ENCODE assay signal across 14 mouse cellular contexts in genomic region chr1:64706610-64707009, GRCm38 (mm10).
"Had no signal": no experiment of that assay in that cellular context is flagged by ENCODE, and none has a peak within 500 bp of the region (broad histone marks: within the 10 kb centered on the region; RNA-seq: fewer than 3 reads in every experiment).

No protein-coding gene starts in this region.

- H3K4me1 ChIP-seq: limb, embryonic 13.5 days; midbrain, embryonic 10.5 days; neural tube, embryonic 13.5 days had no signal

- DNase-seq: kidney, adult 11 months; kidney, adult 9 months; kidney, postnatal 36 days; left cerebral cortex, postnatal 4 days; lung, adult 18-20 months; right cerebral cortex, postnatal 14 days; thymus, postnatal 36 days had no signal

- H3K27me3 ChIP-seq: limb, embryonic 13.5 days; neural tube, embryonic 13.5 days had no signal

- ATAC-seq: inflammation-experienced regulatory T-cells, adult 6 months; midbrain, embryonic 16.5 days had no signal

- H3K4me3 ChIP-seq: layer of hippocampus, adult 2 months; limb, embryonic 13.5 days; midbrain, embryonic 10.5 days; neural tube, embryonic 13.5 days had no signal

- H3K9me3 ChIP-seq: limb, embryonic 13.5 days; midbrain, embryonic 10.5 days; neural tube, embryonic 13.5 days had no signal

- H3K27ac ChIP-seq: kidney, postnatal 0 days; layer of hippocampus, adult 2 months; limb, embryonic 13.5 days; midbrain, embryonic 10.5 days; neural tube, embryonic 13.5 days had no signal

- H3K4me2 ChIP-seq: limb, embryonic 13.5 days; neural tube, embryonic 13.5 days had no signal

- H3K9ac ChIP-seq: limb, embryonic 13.5 days; neural tube, embryonic 13.5 days had no signal
